Mouse (Mus musculus) limb, embryonic 11.5 days (tissue): ENCODE measurements around the gene Lcn3. TPM values are rescaled to one million over a fixed set of nuclear protein-coding genes. Genes with fewer than 3 reads are reported as not detected.
"Not testable (repeated sequence)": the region's sequence is repeated elsewhere in the genome, so short reads cannot be mapped to it uniquely, and the experiment has no call there.

Source experiments
- ATAC-seq: fragments of 200-750 bp; cut with Nextera tagmentation; 2 replicates; pipeline ENCODE4 v1.8.0; 2017; ENCODE audit warnings: low read depth; ENCODE audit not compliant: insufficient number of reproducible peaks, low FRiP score, low TSS enrichment
- DNase-seq: peaks from one replicate; pipeline ENCODE4 v3.0.0-alpha.2; 2015; ENCODE audit warnings: low spot score
- H3K27ac ChIP-seq: fragments of 300-500 bp; sonication (generic); replicated peaks from 2 replicates; pipeline ENCODE4 v1.5.1; 2014; ENCODE audit warnings: low read depth, mild to moderate bottlenecking, low read length
- H3K27me3 ChIP-seq: fragments of 300-500 bp; sonication (generic); 2 replicates; pipeline ENCODE4 v1.6.1; 2014; ENCODE audit warnings: mild to moderate bottlenecking, low read length, mixed read lengths; ENCODE audit not compliant: control insufficient read depth, insufficient read depth
- H3K36me3 ChIP-seq: fragments of 300-500 bp; sonication (generic); 2 replicates; pipeline ENCODE4 v1.6.1; 2014; ENCODE audit warnings: mild to moderate bottlenecking, low read length, moderate library complexity, mixed read lengths; ENCODE audit not compliant: control insufficient read depth, insufficient read depth
- H3K4me1 ChIP-seq: fragments of 300-500 bp; sonication (generic); 2 replicates; pipeline ENCODE4 v1.6.1; 2014; ENCODE audit warnings: low read length, mixed read lengths; ENCODE audit not compliant: control insufficient read depth, insufficient read depth
- H3K4me2 ChIP-seq: fragments of 300-500 bp; sonication (generic); 2 replicates; pipeline ENCODE4 v1.6.1; 2014; ENCODE audit warnings: low read depth, mild to moderate bottlenecking, moderate library complexity; ENCODE audit not compliant: severe bottlenecking
- H3K4me3 ChIP-seq: fragments of 300-500 bp; sonication (generic); 2 replicates; pipeline ENCODE4 v1.5.1; 2014; ENCODE audit warnings: low read depth, low read length
- H3K9ac ChIP-seq: fragments of 300-500 bp; sonication (generic); 2 replicates; pipeline ENCODE4 v1.6.1; 2014; ENCODE audit warnings: mild to moderate bottlenecking, low read length
- H3K9me3 ChIP-seq: fragments of 300-500 bp; sonication (generic); 2 replicates; pipeline ENCODE4 v1.6.1; 2016; ENCODE audit warnings: low read length; ENCODE audit not compliant: control insufficient read depth
- WGBS: fragments of 180-500 bp; shearing (Covaris S2); extraction: QIAGEN DNeasy Blood & Tissue Kit; methylation state at CpG from one replicate; pipeline ENCODE4 v1.1.7; 2014; 5-methylcytosine and 5-hydroxymethylcytosine counted together
- polyA plus RNA-seq: library from polyadenylated mRNA; unstranded; fragments of >200 nt; fragmentation: Nextera tagmentation; extraction: Ambion mirVana; gene quantifications from 2 replicates; pipeline ENCODE4 v1.2.1, GENCODE M21; 2014

Gene Lcn3
- polyA plus RNA-seq, 1 experiment from 2014 or later = not detected

DNA sequence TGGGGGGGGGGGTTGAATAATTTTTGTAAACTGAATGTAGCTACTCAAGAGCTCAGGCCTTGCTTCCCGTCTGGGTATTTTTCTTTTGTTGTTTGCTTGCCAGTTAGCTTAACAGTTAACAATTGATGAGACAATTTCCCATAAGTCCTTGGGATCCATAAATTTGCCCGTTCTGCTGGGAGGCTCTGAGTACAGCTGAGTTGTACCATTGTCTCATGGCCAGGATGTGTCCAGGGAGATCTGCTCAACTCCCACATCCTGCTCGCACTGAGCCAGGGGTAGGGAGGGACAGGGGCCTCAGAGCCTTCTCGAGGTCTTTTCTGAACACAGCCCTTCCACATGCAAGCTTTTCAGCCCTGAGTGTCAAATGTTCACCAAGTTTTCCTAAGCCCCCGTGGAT, 32.7 kb downstream of the Lcn3 start:
- Histone ChIP-seq H3K4me1 (no peaks in the 10 kb centered on the region), H3K9me3 (no peaks in the 10 kb centered on the region), H3K9ac (no peak overlapping the region), H3K4me2 (no peak overlapping the region), H3K27me3 (no peaks in the 10 kb centered on the region), H3K4me3 (no peak overlapping the region), H3K36me3 (no peaks in the 10 kb centered on the region), H3K27ac (no peak overlapping the region)
- no peak for ATAC-seq
- 69% methylated on average over 5 of the region's 5 CpGs for WGBS
- no peak for DNase-seq

DNA sequence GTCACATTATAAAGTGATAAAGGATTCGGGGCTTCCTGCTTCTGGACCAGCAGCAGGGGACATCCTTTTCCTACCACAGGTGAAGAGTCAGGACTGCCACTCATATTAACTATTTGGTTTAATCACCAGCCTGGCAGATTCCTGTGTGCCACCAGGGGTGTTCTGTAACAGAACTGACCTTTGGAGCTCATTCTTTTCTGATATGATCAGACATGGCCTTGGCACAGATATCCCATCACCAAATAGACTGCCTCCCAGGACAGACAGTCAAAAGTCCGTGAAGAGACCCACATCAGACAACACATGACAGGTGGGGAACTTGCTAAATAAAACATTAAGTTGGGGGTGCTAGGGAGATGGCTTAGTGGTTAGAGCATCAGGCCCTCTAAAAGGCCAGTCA, 46.3 kb downstream of the Lcn3 start:
- DNase-seq = no peak
- Histone ChIP-seq H3K36me3 (no peaks in the 10 kb centered on the region), H3K4me1 (no peaks in the 10 kb centered on the region), H3K27ac (no peak overlapping the region), H3K4me3 (no peak overlapping the region), H3K9ac (no peak overlapping the region), H3K4me2 (no peak overlapping the region), H3K27me3 (no peaks in the 10 kb centered on the region), H3K9me3 (no peaks in the 10 kb centered on the region)
- ATAC-seq = no peak
- WGBS = 65% methylated on average over 2 of the region's 2 CpGs

DNA sequence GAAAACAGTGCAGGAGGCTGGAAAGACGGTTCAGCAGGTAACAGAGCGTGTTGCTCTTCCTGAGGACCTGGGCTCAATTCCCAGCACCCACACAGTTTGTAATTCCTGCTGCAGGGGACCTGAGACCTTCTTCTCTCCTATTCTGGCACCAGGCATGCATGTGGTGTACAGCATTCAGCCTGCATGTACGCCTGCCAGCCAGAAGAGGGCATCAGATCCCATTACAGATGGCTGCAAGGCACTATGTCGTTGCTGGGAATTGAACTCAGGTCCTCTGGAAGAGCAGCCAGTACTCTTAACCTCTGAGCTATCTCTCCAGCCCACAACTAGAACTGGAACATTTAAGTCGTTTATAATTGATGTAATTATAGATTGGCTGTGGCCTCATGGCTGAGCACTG, 48.0 kb downstream of the Lcn3 start:
- no peaks in the 10 kb centered on the region for H3K4me1 ChIP-seq
- ATAC-seq = no peak
- no peak for DNase-seq
- 73% methylated on average over 5 of the region's 5 CpGs for WGBS
- no peak overlapping the region for H3K9ac ChIP-seq
- H3K27ac ChIP-seq = no peak overlapping the region
- H3K27me3 ChIP-seq = no peaks in the 10 kb centered on the region
- no peak overlapping the region for H3K4me3 ChIP-seq
- no peak overlapping the region for H3K4me2 ChIP-seq
- no peaks in the 10 kb centered on the region for H3K9me3 ChIP-seq
- H3K36me3 ChIP-seq = no peaks in the 10 kb centered on the region

DNA sequence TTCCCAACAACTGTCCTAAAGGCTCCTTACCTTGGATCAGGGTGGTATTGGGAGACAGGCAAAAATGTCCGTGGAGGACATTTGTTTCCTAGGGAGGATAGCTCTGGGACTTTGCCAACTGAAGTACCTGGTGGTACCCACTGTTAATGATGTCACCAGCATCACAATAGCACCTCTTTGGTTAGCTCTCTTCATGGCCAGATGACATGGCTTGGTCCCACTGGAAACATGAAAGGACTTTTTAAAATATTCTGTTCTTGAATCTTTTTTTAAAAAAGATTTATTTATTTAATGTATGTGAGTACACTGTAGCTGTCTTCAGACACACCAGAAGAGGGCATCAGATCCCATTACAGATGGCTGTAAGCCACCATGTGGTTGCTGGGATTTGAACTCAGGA, 50.4 kb downstream of the Lcn3 start, which contains the start of gene Glt6d1:
Gene Glt6d1, minus strand, starts transcription at position 101 of the 400 bp plus-strand sequence.
- 70% methylated on average over 1 of the region's 1 CpGs for WGBS
- H3K4me1 ChIP-seq, DNase-seq, H3K4me3 ChIP-seq, H3K27me3 ChIP-seq, H3K36me3 ChIP-seq, H3K9ac ChIP-seq, H3K4me2 ChIP-seq, H3K9me3 ChIP-seq, ATAC-seq, H3K27ac ChIP-seq: not testable (repeated sequence)

Other genes with a start within 250 kb of the Lcn3 start
- 40.0 and 40.6 TPM in 2 replicates for gene Traf2, start 218.6 kb upstream of the Lcn3 start, polyA plus RNA-seq
- 324 and 330 TPM in 2 replicates for gene Edf1, start 207.7 kb upstream of the Lcn3 start, polyA plus RNA-seq
- 3.1 and 7.0 TPM in 2 replicates for gene Mamdc4, start 190.7 kb upstream of the Lcn3 start, polyA plus RNA-seq
- gene Phpt1, start 190.3 kb upstream of the Lcn3 start, polyA plus RNA-seq = 161 and 162 TPM in 2 replicates
- gene Ajm1, start 183.8 kb upstream of the Lcn3 start, polyA plus RNA-seq = 0.04 TPM in 1 of 2 replicates, not detected in the other
- 59.3 and 65.6 TPM in 2 replicates for gene Rabl6, start 157.0 kb upstream of the Lcn3 start, polyA plus RNA-seq
- 0.15 and 0.16 TPM in 2 replicates for gene Ccdc183, start 147.9 kb upstream of the Lcn3 start, polyA plus RNA-seq
- 18.7 and 20.7 TPM in 2 replicates for gene Tmem141, start 143.6 kb upstream of the Lcn3 start, polyA plus RNA-seq
- 0.35 and 0.54 TPM in 2 replicates for gene Fcna, start 137.5 kb upstream of the Lcn3 start, polyA plus RNA-seq
- not detected in 2 replicates for gene Lcn8, start 112.4 kb upstream of the Lcn3 start, polyA plus RNA-seq
- gene Lcn5, start 107.6 kb upstream of the Lcn3 start, polyA plus RNA-seq = not detected in 2 replicates
- gene Lcn6, start 88.8 kb upstream of the Lcn3 start, polyA plus RNA-seq = not detected in 2 replicates
- gene Lcn10, start 82.8 kb upstream of the Lcn3 start, polyA plus RNA-seq = not detected in 2 replicates
- gene Obp2a, start 65.5 kb upstream of the Lcn3 start, polyA plus RNA-seq = not detected in 2 replicates
- gene Bmyc, start 58.8 kb upstream of the Lcn3 start, polyA plus RNA-seq = 73.9 and 79.2 TPM in 2 replicates
- not detected in 2 replicates for gene Obp2b, start 28.6 kb upstream of the Lcn3 start, polyA plus RNA-seq
- gene Lcn11, start 11.4 kb downstream of the Lcn3 start, polyA plus RNA-seq = not detected in 2 replicates
- 0.37 and 0.60 TPM in 2 replicates for gene Gm13539, start 16.7 kb downstream of the Lcn3 start, polyA plus RNA-seq
- not detected in 2 replicates for gene Glt6d1, start 50.3 kb downstream of the Lcn3 start, polyA plus RNA-seq
- gene Lcn9, start 57.6 kb downstream of the Lcn3 start, polyA plus RNA-seq = not detected in 2 replicates
- not detected in 2 replicates for gene Sohlh1, start 81.7 kb downstream of the Lcn3 start, polyA plus RNA-seq
- 0.13 and 0.24 TPM in 2 replicates for gene Kcnt1, start 98.2 kb downstream of the Lcn3 start, polyA plus RNA-seq
- 29.5 and 36.8 TPM in 2 replicates for gene Camsap1, start 217.7 kb downstream of the Lcn3 start, polyA plus RNA-seq